Mouse (Mus musculus) thymus, postnatal 0 days (tissue): ENCODE measurements around the gene Rnf11. TPM values are rescaled to one million over a fixed set of nuclear protein-coding genes. Genes with fewer than 3 reads are reported as not detected.

Experiments
- DNase-seq: peaks from one replicate; pipeline ENCODE4 v3.0.0-alpha.2; 2015; ENCODE audit warnings: low spot score
- polyA plus RNA-seq: library from polyadenylated mRNA; unstranded; fragments of >200 nt; fragmentation: Nextera tagmentation; extraction: Ambion mirVana; gene quantifications from 2 replicates; pipeline ENCODE4 v1.2.1, GENCODE M21; 2015

Rnf11 gene
- polyA plus RNA-seq, 1 experiment from 2014 or later: 26.5 TPM

- DNase-seq: no peak
These were observed 39.6 kb downstream of the Rnf11 start for GRCm38 (mm10) chr4:109444951-109445350.

- DNase-seq: no peak
These were observed 40.1 kb downstream of the Rnf11 start for GRCm38 (mm10) chr4:109444471-109444870.

DNA sequence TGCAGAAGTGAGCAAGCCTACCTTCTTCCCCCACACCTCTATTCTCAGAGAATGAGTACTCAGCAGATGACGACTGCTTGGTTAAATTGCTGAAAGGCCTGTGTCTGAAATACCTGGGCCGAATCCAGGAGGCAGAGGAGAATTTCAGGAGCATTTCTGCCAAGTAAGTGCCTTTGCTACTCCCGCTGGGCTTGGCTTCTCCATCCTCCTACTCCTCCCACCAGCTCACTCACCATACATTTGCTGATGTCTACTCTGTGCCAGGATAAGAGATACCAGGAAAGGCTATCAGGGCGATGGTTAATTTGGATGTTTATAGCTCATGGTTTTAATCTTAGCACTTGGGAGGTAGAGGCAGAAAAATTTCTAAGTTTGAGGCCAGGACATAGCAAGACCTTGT lies 41.9 kb downstream of the Rnf11 start:
- DNase-seq: no peak

DNA sequence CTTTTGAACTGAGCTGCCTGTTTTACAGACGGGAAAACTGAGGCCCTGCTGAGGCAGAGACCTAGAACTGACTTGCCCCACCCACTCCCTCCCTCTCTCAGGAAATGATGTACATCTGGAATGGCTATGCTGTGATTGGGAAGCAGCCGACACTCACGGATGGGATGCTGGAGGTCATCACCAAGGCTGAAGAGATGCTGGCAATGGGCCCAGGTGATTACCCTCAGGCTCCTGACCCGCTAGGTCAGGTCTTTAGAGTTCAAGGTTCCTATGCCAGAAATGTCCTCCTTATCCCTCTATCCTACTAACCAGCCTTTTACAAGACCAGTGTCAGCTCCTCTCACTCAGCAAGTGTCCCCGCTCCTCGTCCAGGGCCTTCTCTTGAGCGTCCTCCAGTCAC lies 42.4 kb downstream of the Rnf11 start:
- no peak for DNase-seq

DNA sequence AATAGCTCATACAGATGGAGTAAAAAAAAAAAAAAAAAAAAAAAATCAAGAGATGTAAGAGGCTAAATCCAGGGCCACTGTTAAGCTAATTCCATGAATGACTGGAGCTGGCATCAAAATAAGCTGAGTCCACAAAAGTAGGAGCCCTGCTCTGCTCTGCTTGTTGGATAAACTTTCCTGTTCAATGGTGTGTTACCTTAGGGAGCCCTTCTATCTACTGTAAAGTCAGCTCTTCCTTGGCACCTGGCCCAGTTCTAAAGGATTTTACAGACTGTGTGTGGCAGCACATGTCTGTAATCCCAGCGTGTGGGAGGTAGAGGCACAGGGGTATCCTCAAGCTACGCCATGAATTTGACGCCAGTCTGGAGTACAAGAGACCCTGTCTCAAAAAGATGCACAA lies 43.5 kb downstream of the Rnf11 start:
- no peak for DNase-seq

DNA sequence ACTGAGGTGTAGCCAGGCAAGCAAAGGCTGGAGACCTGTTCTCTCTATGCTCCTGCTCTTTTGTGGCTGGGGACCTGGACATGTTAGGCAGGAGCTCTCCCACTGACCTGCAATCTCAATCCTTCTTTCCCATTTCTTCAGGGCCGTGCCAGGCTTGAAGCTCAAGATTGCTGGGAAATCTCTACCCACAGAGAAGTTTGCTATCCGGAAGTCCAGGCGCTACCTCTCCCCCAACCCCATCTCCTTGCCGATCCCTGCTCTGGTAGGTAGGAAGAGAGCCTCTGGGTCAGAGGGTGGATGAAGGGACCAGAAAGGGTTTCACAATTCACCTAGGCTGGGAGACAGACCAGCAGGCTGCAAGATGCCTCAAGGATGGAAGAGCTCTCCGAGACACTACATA lies 44.1 kb downstream of the Rnf11 start:
- DNase-seq: no peak

DNA sequence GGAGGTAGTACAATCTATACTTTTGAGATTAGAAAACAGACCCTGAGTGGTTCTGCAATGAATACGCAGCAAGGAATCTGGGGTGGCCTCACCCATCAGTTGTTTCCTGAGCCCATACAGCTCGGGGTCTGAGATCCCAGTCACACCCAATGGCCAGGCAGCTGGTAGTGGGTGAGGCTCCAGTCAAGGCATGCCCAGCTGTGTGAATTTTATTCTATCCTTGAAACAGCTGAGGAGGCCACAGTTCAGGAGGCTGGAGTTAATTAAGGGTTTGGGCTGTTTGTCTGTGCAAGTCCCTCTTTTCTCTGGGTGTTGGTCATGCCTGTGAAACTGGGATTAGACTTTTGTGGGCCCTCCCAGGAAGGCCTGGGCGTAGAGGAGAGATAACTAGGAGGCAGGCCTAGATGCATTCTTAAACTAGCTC lies 44.7 kb downstream of the Rnf11 start:
- no peak for DNase-seq

DNA sequence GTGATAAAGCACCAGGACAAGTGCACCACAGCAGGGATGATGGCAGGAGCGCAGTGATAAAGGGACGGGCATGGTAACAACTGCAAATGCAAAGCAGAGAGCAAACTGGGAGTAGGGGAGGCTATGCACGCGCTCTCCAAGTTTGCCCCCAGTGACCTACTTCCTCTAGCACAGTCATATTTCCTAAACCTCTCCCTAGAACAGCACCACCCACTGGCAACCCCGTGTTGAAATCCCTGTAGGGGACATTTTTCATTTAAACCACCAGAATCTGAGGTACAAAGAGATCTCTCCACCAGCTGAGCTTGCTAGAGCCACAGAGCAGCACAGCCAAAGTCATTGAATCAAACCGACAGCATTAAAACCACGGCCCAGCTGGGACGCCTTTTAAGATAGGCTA lies 45.4 kb downstream of the Rnf11 start:
- DNase-seq: peak; percentile 44

DNA sequence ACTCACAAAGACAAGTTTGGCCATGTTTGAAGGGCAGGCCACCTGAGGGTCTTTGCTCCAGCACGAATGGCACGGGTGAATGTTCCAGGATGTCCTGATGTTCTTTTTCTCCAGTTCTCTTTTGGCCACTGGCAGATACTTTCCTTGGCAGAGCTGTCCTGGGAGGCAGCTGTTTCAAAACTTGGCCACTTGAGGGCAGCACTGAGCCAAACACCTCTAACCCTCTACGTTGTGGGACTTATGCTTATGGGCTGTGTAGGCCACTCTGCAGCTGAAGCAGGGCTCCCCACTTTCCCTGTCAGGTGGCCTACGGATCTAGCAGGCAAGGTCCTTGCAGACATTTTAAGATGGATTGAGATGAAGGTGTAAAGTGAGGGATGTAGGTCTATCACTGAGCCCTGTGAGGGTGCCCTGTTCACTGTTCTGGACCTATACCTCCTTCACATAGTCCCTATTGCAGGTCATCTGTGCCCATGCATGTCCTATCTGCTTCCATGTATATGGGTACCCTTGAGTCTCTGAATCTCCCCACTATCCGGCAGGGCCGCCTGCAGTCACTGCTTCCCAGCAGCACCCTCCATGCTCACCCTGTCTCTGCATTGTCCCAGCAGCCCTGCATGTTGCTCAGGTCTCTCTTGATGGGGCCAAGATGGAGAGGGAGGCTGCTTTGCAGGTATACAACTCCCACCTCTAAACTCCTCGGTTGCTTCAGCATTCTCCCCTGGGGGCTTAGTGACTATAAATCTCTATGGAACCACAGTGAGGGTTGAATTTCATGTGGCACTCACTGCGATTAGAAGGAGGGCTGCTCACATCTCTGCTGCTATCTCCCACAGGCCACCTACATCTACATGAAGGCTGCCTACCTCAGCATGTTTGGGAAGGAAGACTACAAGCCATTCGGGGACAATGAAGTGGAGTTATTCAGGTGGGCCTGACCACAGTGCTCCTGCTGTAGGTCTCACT lies 46.3 kb downstream of the Rnf11 start:
- peak; percentile 70 for DNase-seq

DNA sequence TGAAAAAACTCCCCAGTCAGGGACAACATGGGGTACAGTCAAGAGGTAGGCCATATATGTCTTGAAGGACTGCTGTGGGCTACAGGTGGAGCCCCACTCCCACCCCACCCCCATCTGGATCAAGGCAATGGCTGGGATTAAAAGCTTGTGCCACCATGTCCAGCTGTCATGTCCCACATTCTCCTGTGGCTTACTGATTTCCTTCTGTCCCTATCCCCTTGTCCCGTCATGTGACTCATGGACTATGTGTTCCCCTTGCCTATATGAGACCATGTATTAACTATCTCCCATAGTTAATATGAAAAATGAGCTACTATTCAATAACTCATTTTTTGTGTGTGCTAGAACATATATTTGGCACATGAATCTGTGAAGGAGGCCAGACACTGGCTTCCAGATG lies 50.3 kb downstream of the Rnf11 start:
- DNase-seq: no peak

- DNase-seq: no peak
These were observed 50.9 kb downstream of the Rnf11 start for GRCm38 (mm10) chr4:109433641-109434040.

DNA sequence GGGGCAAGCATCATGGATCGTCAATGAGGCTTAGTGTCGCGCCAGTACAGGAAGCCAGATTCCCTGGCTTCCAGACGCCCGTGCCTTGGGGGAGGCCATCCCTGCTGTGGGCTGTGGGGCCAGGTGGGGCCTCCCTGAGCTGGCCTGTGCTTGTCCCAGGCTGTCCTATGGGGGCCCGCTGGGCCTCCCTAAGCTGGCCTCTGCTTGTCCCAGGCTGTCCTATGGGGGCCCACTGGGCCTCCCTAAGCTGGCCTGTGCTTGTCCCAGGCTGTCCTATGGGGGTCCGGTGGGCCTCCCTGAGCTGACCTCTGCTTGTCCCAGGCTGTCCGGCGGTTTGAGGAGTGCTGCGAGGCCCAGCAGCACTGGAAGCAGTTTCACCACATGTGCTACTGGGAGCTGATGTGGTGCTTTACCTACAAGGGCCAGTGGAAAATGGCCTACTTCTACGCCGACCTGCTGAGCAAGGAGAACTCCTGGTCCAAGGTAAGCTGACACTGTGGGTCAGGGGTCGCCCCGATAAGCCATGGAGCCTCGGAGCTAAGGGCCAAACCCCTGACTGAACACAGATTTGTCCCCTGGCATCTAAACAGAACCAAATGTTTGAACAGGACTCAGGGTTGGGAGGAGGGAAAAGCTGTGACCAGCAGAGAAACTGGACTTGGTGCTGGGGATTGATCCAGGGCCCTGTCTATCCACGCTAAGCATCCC lies 51.7 kb downstream of the Rnf11 start:
- DNase-seq: no peak

- peak; percentile 48 for DNase-seq
These were observed 53.7 kb downstream of the Rnf11 start for GRCm38 (mm10) chr4:109430854-109431253.

DNA sequence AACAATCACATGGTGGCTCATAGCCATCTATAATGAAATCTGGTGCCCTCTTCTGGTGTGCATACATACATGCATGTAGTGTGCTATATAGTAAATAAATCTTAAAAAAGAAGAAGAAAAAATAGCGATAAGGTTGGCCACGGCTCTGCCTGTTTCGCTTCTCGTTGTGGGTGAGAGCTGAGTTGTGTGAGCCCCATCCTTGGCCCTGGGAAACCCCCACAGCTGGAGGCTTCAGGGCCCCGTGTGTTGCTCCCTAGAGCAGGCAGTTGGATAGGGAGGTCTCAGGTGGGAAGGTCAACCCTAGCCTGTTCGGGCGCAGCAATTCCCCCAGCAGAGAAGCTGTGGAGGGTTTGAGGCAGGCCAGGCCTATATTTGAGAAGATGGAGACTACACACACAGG lies 54.3 kb downstream of the Rnf11 start:
- no peak for DNase-seq

- DNase-seq: no peak
These were observed 57.5 kb downstream of the Rnf11 start for GRCm38 (mm10) chr4:109427058-109427457.

DNA sequence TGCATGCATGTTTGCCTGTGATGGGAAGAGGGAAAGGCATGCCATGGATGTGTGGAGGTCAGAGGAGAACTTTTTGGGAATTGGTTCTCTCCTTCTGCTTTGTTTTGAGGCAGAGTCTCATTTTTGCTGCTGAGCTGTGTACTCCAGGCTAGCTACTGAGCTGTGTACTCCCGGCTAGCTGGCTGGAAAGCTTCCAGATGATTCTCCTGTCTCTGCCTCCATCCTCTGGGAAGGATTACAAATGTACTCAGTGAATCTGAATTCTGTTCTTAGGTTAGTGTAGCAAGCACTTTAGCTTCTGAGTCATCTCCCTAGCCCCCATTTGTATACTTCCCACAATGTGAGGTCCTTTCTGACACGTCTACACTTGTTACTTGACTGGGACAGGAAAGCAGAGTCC lies 61.1 kb downstream of the Rnf11 start:
- no peak for DNase-seq

- DNase-seq: no peak
These were observed 62.1 kb downstream of the Rnf11 start for GRCm38 (mm10) chr4:109422436-109422835.

- no peak for DNase-seq
These were observed 62.9 kb downstream of the Rnf11 start for GRCm38 (mm10) chr4:109421608-109422007.

DNA sequence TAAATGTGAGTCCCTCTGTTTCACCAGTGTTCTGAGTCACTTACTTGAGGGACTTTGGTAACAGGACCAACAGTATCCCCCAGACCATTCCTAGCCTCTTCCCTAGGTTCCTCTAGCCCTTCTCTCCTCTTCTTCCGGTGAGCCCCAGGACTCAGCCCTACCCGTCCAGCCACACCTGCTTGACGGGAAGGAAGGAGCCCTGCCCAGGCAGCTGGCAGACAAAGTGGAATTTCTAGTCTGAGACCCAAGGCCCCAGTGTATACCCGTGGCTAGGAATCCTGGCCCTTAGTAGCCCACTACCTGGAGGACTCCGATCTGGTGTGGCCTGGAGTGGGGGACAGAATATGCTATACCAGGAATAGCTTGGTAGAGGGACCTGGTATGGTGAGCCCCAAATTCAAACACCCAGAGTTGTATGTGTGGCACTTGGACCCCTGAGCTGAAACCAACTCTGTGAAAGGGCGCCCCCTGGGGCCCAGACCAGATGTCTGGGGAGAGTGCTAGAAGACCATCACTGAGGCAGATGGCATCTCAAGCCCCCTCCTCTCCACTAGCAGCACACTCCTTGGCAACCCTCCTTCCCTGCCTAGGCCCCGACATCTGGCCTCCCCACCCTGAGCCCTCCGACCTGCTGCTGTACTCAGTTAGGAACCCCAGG lies 64.3 kb downstream of the Rnf11 start:
- DNase-seq: peak; percentile 29

DNA sequence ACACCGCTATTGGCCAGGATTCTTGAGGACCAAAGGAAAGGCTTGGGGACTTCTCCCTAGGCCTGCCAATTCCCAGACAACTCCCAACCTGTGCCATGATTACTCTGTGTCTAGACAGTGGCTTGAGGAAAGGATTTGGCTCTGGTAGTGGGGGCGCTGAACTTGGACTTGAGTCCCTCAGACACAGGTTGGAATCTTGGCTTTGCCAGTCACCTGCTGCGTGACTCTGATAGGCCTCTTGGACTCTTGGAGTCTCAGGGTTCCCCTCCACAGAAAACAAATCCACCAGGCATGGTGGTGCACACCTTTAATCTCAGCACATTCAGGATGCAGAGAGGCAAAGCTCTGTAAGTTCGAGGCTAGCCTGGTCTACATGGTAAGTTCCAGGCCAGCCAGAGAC lies 65.0 kb downstream of the Rnf11 start:
- no peak for DNase-seq

GRCm38 (mm10) chr4:109419017-109419416 lies 65.5 kb downstream of the Rnf11 start:
- DNase-seq: no peak

GRCm38 (mm10) chr4:109417998-109418397 lies 66.5 kb downstream of the Rnf11 start:
- no peak for DNase-seq
